Mouse (Mus musculus): ENCODE measurements around the gene Tnni2. TPM values are rescaled to one million over a fixed set of nuclear protein-coding genes. Genes with fewer than 3 reads are reported as not detected.
A peak's percentile ranks its signal among the peaks of the same experiment; 100 is the strongest.

Tnni2 gene
- polyA plus RNA-seq, 2 experiments, result 134 to 156 TPM

DNA sequence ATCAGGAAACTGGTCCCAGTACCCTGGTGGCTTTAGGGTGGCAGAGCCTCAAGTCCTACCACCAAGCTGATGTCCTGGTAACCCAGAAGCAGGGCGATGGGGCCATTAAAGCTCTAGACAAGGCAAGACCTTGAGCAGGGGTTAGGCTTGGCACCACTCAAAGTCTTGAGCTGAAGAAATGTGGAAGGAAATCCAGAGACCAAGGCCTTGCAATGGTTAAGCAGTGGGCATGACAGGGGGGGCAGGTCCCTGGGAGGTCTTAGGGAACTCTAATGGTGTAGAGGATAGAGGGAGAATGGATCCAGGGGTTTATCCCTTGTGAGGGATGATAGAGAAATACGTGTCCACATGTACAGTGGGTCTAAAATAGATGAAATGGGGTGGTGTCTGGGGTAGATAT, 31.9 kb downstream of the Tnni2 start:
- no peaks in the 10 kb centered on the region for H3K27me3 ChIP-seq (ENCODE audit: control insufficient read depth, insufficient read depth, low read length)
- WGBS, result 92% methylated on average over 2 of the region's 2 CpGs
- ATAC-seq (ENCODE audit: low FRiP score, low read depth) (no peak), DNase-seq (ENCODE audit: low spot score) (no peak)
- peaks cover 43% of the 10 kb centered on the region for H3K4me1 ChIP-seq (ENCODE audit: control insufficient read depth, insufficient read depth, low read length)
- 0 out of 2 replicates have a peak overlapping the region, but pooled peaks have one; percentile 2 for H3K27ac ChIP-seq (replicated peaks; ENCODE audit: low read depth, low read length)
- no peak overlapping the region for H3K4me3 ChIP-seq (replicated peaks; ENCODE audit: low read length)
- 0 out of 2 replicates have a peak overlapping the region, but pooled peaks have one; percentile 44 for H3K4me2 ChIP-seq (replicated peaks; ENCODE audit: low read depth, low read length, severe bottlenecking)
- no peak overlapping the region for H3K9ac ChIP-seq (ENCODE audit: low read depth, low read length, severe bottlenecking)
- no peak for TF ChIP-seq POLR2A (IDR thresholded peaks at IDR 0.05; ENCODE audit: borderline replicate concordance, extremely low read depth, insufficient read depth, insufficient read length)
- no peaks in the 10 kb centered on the region for H3K9me3 ChIP-seq (ENCODE audit: control insufficient read depth, low read length)
- H3K36me3 ChIP-seq (ENCODE audit: control insufficient read depth, insufficient read depth, low read length), result no peaks in the 10 kb centered on the region

DNA sequence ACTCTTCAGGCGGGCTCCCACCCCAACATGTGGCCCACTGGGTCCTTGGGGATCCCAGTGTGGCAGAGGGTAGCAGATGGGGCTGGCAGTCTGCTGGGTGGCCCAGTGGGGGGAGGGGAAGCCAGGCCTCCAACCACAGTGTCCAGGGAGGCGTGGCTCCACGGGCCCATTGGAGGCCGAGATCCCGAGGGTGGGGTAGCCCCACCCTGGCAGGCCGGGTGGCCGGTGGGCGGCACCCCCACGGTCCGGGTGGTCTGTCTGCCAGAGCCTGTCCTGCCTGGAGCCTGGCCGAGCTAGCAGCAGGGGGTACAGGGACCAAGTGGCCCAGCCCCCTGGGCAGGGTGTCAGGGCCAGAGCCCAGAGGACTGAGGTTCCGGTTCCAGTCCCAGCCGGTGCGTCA, 33.2 kb downstream of the Tnni2 start:
- H3K9me3 ChIP-seq (ENCODE audit: control insufficient read depth, low read length), result no peaks in the 10 kb centered on the region
- H3K4me1 ChIP-seq (ENCODE audit: control insufficient read depth, insufficient read depth, low read length), result peaks cover 43% of the 10 kb centered on the region
- no peak for DNase-seq (ENCODE audit: low spot score)
- peak overlapping the region; percentile 18; the same call in 1 of the 2 replicates for H3K9ac ChIP-seq (ENCODE audit: low read depth, low read length, severe bottlenecking)
- H3K27me3 ChIP-seq (ENCODE audit: control insufficient read depth, insufficient read depth, low read length), result no peaks in the 10 kb centered on the region
- WGBS, result 66% methylated on average over 12 of the region's 14 CpGs
- peak overlapping the region; percentile 14; the same call in 1 of the 2 replicates for H3K4me2 ChIP-seq (replicated peaks; ENCODE audit: low read depth, low read length, severe bottlenecking)
- H3K4me3 ChIP-seq (replicated peaks; ENCODE audit: low read length), result no peak overlapping the region
- no peak for TF ChIP-seq POLR2A (IDR thresholded peaks at IDR 0.05; ENCODE audit: borderline replicate concordance, extremely low read depth, insufficient read depth, insufficient read length)
- ATAC-seq (ENCODE audit: low FRiP score, low read depth), result no peak
- H3K36me3 ChIP-seq (ENCODE audit: control insufficient read depth, insufficient read depth, low read length), result no peaks in the 10 kb centered on the region
- 0 out of 2 replicates have a peak overlapping the region, but pooled peaks have one; percentile 13 for H3K27ac ChIP-seq (replicated peaks; ENCODE audit: low read depth, low read length)

DNA sequence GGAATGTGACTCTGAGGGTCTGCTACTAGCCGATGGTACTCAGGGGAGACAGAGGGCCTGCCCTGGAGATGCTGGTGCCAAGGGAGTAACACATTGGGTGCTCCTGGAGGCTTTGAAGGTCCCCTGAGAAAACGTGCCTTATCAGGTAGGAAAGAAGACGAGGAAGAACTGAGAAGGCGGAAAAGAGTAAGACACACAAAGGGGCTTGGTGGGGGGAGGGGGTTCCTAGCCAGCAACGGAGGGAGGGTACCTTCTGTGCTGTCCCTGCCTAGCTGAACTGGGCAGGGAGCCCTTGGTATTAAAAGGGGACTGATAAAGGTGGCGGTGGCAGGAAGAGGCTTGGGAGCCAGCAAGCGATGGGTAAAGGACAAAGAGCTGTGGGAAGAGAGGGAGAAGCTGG, 34.0 kb downstream of the Tnni2 start:
- H3K27me3 ChIP-seq (ENCODE audit: control insufficient read depth, insufficient read depth, low read length), result no peaks in the 10 kb centered on the region
- no peaks in the 10 kb centered on the region for H3K36me3 ChIP-seq (ENCODE audit: control insufficient read depth, insufficient read depth, low read length)
- DNase-seq (ENCODE audit: low spot score) (no peak), ATAC-seq (ENCODE audit: low FRiP score, low read depth) (no peak)
- 66% methylated on average over 7 of the region's 7 CpGs for WGBS
- H3K4me2 ChIP-seq (replicated peaks; ENCODE audit: low read depth, low read length, severe bottlenecking), result no peak overlapping the region
- peaks cover 41% of the 10 kb centered on the region for H3K4me1 ChIP-seq (ENCODE audit: control insufficient read depth, insufficient read depth, low read length)
- H3K9me3 ChIP-seq (ENCODE audit: control insufficient read depth, low read length), result no peaks in the 10 kb centered on the region
- H3K9ac ChIP-seq (ENCODE audit: low read depth, low read length, severe bottlenecking), result no peak overlapping the region
- no peak overlapping the region for H3K4me3 ChIP-seq (replicated peaks; ENCODE audit: low read length)
- TF ChIP-seq POLR2A (IDR thresholded peaks at IDR 0.05; ENCODE audit: borderline replicate concordance, extremely low read depth, insufficient read depth, insufficient read length), result no peak
- 0 out of 2 replicates have a peak overlapping the region, but pooled peaks have one; percentile 13 for H3K27ac ChIP-seq (replicated peaks; ENCODE audit: low read depth, low read length)

DNA sequence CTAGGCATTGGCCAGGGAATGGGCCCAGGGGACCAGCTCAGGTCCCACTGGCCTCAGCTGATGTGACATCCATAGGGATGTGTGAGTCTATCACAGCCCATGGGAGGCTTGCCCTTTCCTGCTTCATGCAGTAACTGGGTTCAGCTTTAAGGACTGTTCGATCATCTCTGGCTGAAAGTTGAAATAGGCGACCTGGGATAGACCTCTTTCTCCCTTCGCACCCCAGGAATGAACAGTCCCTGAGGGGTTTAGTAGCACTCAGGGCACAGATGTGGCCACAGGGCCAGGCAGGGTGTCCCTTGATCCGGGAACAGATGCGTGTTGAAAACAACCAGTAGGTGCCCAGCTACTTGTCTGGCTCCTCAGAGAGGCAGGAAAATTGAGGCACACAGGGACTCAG, 34.7 kb downstream of the Tnni2 start:
- Histone ChIP-seq H3K27ac (replicated peaks; ENCODE audit: low read depth, low read length) (0 out of 2 replicates have a peak overlapping the region, but pooled peaks have one; percentile 14), H3K4me1 (ENCODE audit: control insufficient read depth, insufficient read depth, low read length) (peaks cover 41% of the 10 kb centered on the region), H3K9me3 (ENCODE audit: control insufficient read depth, low read length) (no peaks in the 10 kb centered on the region), H3K9ac (ENCODE audit: low read depth, low read length, severe bottlenecking) (no peak overlapping the region), H3K4me2 (replicated peaks; ENCODE audit: low read depth, low read length, severe bottlenecking) (no peak overlapping the region), H3K4me3 (replicated peaks; ENCODE audit: low read length) (no peak overlapping the region), H3K27me3 (ENCODE audit: control insufficient read depth, insufficient read depth, low read length) (no peaks in the 10 kb centered on the region), H3K36me3 (ENCODE audit: control insufficient read depth, insufficient read depth, low read length) (no peaks in the 10 kb centered on the region)
- 79% methylated on average over 5 of the region's 5 CpGs for WGBS
- no peak for DNase-seq (ENCODE audit: low spot score)
- TF ChIP-seq POLR2A (IDR thresholded peaks at IDR 0.05; ENCODE audit: borderline replicate concordance, extremely low read depth, insufficient read depth, insufficient read length), result no peak
- ATAC-seq (ENCODE audit: low FRiP score, low read depth), result no peak

DNA sequence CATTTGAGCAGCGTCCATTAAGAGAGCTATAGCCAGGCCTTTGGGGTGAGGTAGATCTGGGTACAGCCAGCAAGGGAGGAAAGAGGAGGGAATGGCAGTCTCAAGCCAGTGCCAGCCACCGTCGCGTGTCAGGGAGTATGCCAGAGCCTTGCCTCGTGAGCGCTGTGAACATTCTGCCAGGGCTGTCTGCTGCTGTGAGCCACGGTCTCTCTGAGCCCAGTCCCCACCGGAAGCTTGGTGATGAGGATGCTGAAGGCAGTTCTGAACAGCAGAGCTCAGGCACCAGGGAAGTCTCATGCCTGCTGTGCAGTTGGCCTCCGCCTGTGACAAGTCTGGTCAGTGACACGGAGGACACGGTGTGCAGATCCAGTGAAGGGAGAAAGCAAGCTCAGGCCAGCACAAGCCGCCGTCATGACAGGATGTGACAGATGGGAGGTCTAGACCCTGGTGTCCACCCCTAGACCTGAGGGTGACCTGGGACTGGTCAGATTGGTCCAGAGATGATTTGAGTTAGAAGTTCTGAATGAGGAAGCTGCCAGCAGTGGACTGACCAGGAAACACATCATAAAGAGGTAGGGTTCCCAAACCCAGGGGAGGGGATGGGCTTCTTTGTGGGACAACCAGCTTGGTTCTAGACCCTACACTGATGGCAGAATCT, 35.3 kb downstream of the Tnni2 start:
- H3K9me3 ChIP-seq (ENCODE audit: control insufficient read depth, low read length), result no peaks in the 10 kb centered on the region
- H3K27me3 ChIP-seq (ENCODE audit: control insufficient read depth, insufficient read depth, low read length), result no peaks in the 10 kb centered on the region
- no peak for TF ChIP-seq POLR2A (IDR thresholded peaks at IDR 0.05; ENCODE audit: borderline replicate concordance, extremely low read depth, insufficient read depth, insufficient read length)
- ATAC-seq (ENCODE audit: low FRiP score, low read depth) (no peak), DNase-seq (ENCODE audit: low spot score) (no peak)
- H3K4me3 ChIP-seq (replicated peaks; ENCODE audit: low read length), result no peak overlapping the region
- no peak overlapping the region for H3K4me2 ChIP-seq (replicated peaks; ENCODE audit: low read depth, low read length, severe bottlenecking)
- H3K4me1 ChIP-seq (ENCODE audit: control insufficient read depth, insufficient read depth, low read length), result peaks cover 41% of the 10 kb centered on the region
- WGBS, result 75% methylated on average over 13 of the region's 13 CpGs
- H3K9ac ChIP-seq (ENCODE audit: low read depth, low read length, severe bottlenecking), result peak overlapping the region; percentile 12; the same call in 1 of the 2 replicates
- H3K36me3 ChIP-seq (ENCODE audit: control insufficient read depth, insufficient read depth, low read length), result no peaks in the 10 kb centered on the region
- no peak overlapping the region for H3K27ac ChIP-seq (replicated peaks; ENCODE audit: low read depth, low read length)
